Comparison of ENCODE assay signal across 21 mouse cellular contexts in genomic region chr1:185268675-185269074, GRCm38 (mm10).
A peak's percentile ranks its signal among the peaks of the same experiment; 100 is the strongest.
DNase-seq lines count a peak whose midpoint lies in the region; ATAC-seq and TF ChIP-seq lines count a peak whose summit lies in the region.
"Had no signal": no experiment of that assay in that cellular context is flagged by ENCODE, and none has a peak within 500 bp of the region (broad histone marks: within the 10 kb centered on the region; RNA-seq: fewer than 3 reads in every experiment).

No protein-coding gene starts in this region.

- WGBS in liver, embryonic 13.5 days (ENCODE audit: insufficient replicate concordance) = 77% methylated on average over 4 of the region's 4 CpGs

- TF ChIP-seq POLR2A in CH12.LX (IDR thresholded peaks at IDR 0.05; ENCODE audit: low read depth, low read length) = no peak

- TF ChIP-seq CTCF in CH12.LX (conservative IDR thresholded peaks at IDR 0.05 in 1 of 2, IDR thresholded peaks at IDR 0.05 in 1 of 2; ENCODE audit: low read depth in 2 of 2, low read length in 2 of 2) = no peak

- H3K27ac ChIP-seq in liver, embryonic 13.5 days = no peak overlapping the region
- no peak overlapping the region for H3K27ac ChIP-seq in CH12.LX (ENCODE audit: insufficient read depth, low read depth)
- H3K27ac ChIP-seq: embryonic facial prominence, embryonic 13.5 days; heart, embryonic 10.5 days; hindbrain, embryonic 13.5 days; hindbrain, postnatal 0 days had no signal

- H3K4me1 ChIP-seq in liver, embryonic 13.5 days (replicated peaks) = no peaks in the 10 kb centered on the region; the same call in 1 of the 2 replicates
- H3K4me1 ChIP-seq in CH12.LX (ENCODE audit: control insufficient read depth in 1 of 2, insufficient read depth in 2 of 2) = no peaks in the 10 kb centered on the region
- H3K4me1 ChIP-seq: embryonic facial prominence, embryonic 13.5 days; heart, embryonic 10.5 days; hindbrain, embryonic 13.5 days had no signal

- no peaks in the 10 kb centered on the region for H3K9me3 ChIP-seq in liver, embryonic 13.5 days (replicated peaks)
- no peaks in the 10 kb centered on the region for H3K9me3 ChIP-seq in CH12.LX (replicated peaks; ENCODE audit: low read length)
- H3K9me3 ChIP-seq: heart, embryonic 10.5 days; hindbrain, embryonic 13.5 days had no signal

- dilution Hi-C loops in CH12.LX (cut with MboI; ENCODE audit: extremely low pct_ligation_motif_present, extremely low pct_unique_long_range_greater_than_20kb, low sequenced_read_pairs) = no loop called here

- no peak for TF ChIP-seq EP300 in CH12.LX (IDR thresholded peaks at IDR 0.05; ENCODE audit: low read length)

- no peaks in the 10 kb centered on the region for H3K27me3 ChIP-seq in liver, embryonic 13.5 days
- no peaks in the 10 kb centered on the region for H3K27me3 ChIP-seq in CH12.LX (replicated peaks)
- H3K27me3 ChIP-seq: embryonic facial prominence, embryonic 13.5 days; hindbrain, embryonic 13.5 days had no signal

- H3K9ac ChIP-seq in liver, embryonic 13.5 days = no peak overlapping the region
- H3K9ac ChIP-seq in CH12.LX (ENCODE audit: insufficient read depth, low read depth) = no peak overlapping the region
- H3K9ac ChIP-seq: embryonic facial prominence, embryonic 13.5 days; hindbrain, embryonic 13.5 days had no signal

- H3K4me3 ChIP-seq in liver, embryonic 13.5 days (replicated peaks) = no peak overlapping the region
- no peak overlapping the region for H3K4me3 ChIP-seq in CH12.LX (replicated peaks in 1 of 3; ENCODE audit: low read depth in 2 of 3, low read length in 2 of 3, poor library complexity in 1 of 3)
- H3K4me3 ChIP-seq: embryonic facial prominence, embryonic 13.5 days; heart, embryonic 10.5 days; hindbrain, embryonic 13.5 days had no signal

- H3K79me2 ChIP-seq in CH12.LX (replicated peaks; ENCODE audit: control insufficient read depth, extremely low read depth, insufficient read depth, poor library complexity, severe bottlenecking) = no peaks in the 10 kb centered on the region

- in situ Hi-C loops in CH12.LX (cut with MboI; ENCODE audit: low pct_ligation_motif_present, low pct_unique_long_range_greater_than_20kb, low sequenced_read_pairs) = no loop called here

- no peak overlapping the region for H3K4me2 ChIP-seq in liver, embryonic 13.5 days
- no peak overlapping the region for H3K4me2 ChIP-seq in CH12.LX (ENCODE audit: insufficient read depth, low read depth, poor library complexity, severe bottlenecking)
- H3K4me2 ChIP-seq: embryonic facial prominence, embryonic 13.5 days; hindbrain, embryonic 13.5 days had no signal

- no peak for DNase-seq in liver, embryonic 13.5 days
- DNase-seq in liver (no peak), CH12.LX (ENCODE audit: extremely low read depth) (peak; percentile 6)
- DNase-seq in urinary bladder, postnatal 25 days (ENCODE audit: low spot score) = no peak
- no peak for DNase-seq in cerebellum, adult 11-12 months
- DNase-seq: adrenal gland, postnatal 10 days; B cell, adult 2 months; cerebellum, adult 18-20 months; cerebellum, adult 9-11 months; cerebellum, postnatal 36 days; gastrocnemius, postnatal 36 days; heart, adult 18-20 months; heart, postnatal 10 days; heart, postnatal 4 days had no signal

- H3K36me3 ChIP-seq in liver, embryonic 13.5 days = peaks cover 83% of the 10 kb centered on the region
- peaks cover 44 to 81% of the 10 kb centered on the region in 2 experiments for H3K36me3 ChIP-seq in CH12.LX (replicated peaks in 1 of 2; ENCODE audit: control insufficient read depth in 1 of 2, insufficient read depth in 1 of 2, low read length in 1 of 2)

- peak; percentile 45; the same call in 1 of the 2 replicates for ATAC-seq in liver, embryonic 13.5 days (ENCODE audit: low read depth)
- ATAC-seq in granulocyte monocyte progenitor cell, adult 5-6 weeks (replicated peaks; ENCODE audit: poor library complexity, severe bottlenecking) = peak; percentile 65
- ATAC-seq: CD4-positive, CD25-positive, alpha-beta regulatory T cell, adult 4 months; forebrain, embryonic 14.5 days; hindbrain, postnatal 0 days had no signal

- TF ChIP-seq RAD21 in CH12.LX (IDR thresholded peaks at IDR 0.05; ENCODE audit: low read depth, low read length) = no peak

TF ChIP-seq in CH12.LX, 34 proteins besides CTCF, POLR2A, EP300 and RAD21:
- TF ChIP-seq ELF1 (IDR thresholded peaks at IDR 0.05; ENCODE audit: low read depth, low read length) (no peak), ZKSCAN1 (IDR thresholded peaks at IDR 0.05; ENCODE audit: borderline replicate concordance, low read depth, low read length) (no peak), USF1 (IDR thresholded peaks at IDR 0.05; ENCODE audit: low read depth, low read length) (no peak), NRF1 (IDR thresholded peaks at IDR 0.05; ENCODE audit: low read depth, low read length) (no peak), ZNF384 (IDR thresholded peaks at IDR 0.05; ENCODE audit: low read depth, low read length) (no peak), SIN3A (IDR thresholded peaks at IDR 0.05; ENCODE audit: low read length) (no peak), ETS1 (conservative IDR thresholded peaks at IDR 0.05; ENCODE audit: low read depth, low read length) (no peak), HCFC1 (IDR thresholded peaks at IDR 0.05; ENCODE audit: low read depth, low read length) (no peak)
